Mouse (Mus musculus) myocyte (in vitro differentiated cells): ENCODE results near the gene Gm37240. TPM values are rescaled to one million over a fixed set of nuclear protein-coding genes. Genes with fewer than 3 reads are reported as not detected.

ENCODE experiments used
- H3K27me3 ChIP-seq: one replicate; pipeline ENCODE4 v1.6.1; 2011; ENCODE audit not compliant: control insufficient read depth, insufficient read depth, insufficient read length
- H3K36me3 ChIP-seq: one replicate; pipeline ENCODE4 v1.6.1; 2011; ENCODE audit not compliant: control insufficient read depth, insufficient read depth
- H3K4me2 ChIP-seq: one replicate; pipeline ENCODE4 v1.6.1; 2011; ENCODE audit warnings: low read depth, control low read depth
- H3K4me3 ChIP-seq: one replicate; pipeline ENCODE4 v1.5.1; 2011; ENCODE audit warnings: mild to moderate bottlenecking, control low read depth, moderate library complexity
- H3K79me2 ChIP-seq: one replicate; pipeline ENCODE4 v1.6.1; 2011; ENCODE audit not compliant: control insufficient read depth, insufficient read depth
- H3ac ChIP-seq: one replicate; pipeline ENCODE4 v1.6.1; 2011; ENCODE audit not compliant: control insufficient read depth, insufficient read length
- CEBPB ChIP-seq: IDR thresholded peaks from 2 replicates; pipeline ENCODE4 v1.6.1; 2011; ENCODE audit warnings: mild to moderate bottlenecking, moderate library complexity; ENCODE audit not compliant: poor library complexity, insufficient read depth, severe bottlenecking
- E2F4 ChIP-seq: IDR thresholded peaks from one replicate; pipeline ENCODE4 v1.6.1; 2011; ENCODE audit warnings: mild to moderate bottlenecking, control low read depth, moderate library complexity; ENCODE audit not compliant: insufficient read depth
- MAX ChIP-seq: IDR thresholded peaks from one replicate; pipeline ENCODE4 v1.6.1; 2011; ENCODE audit warnings: low read depth, mild to moderate bottlenecking, control low read depth
- MYOD1 ChIP-seq, 3 experiments: IDR thresholded peaks; one replicate each; pipeline ENCODE4 v1.6.1; 2011; ENCODE audit warnings: control low read depth in 2 of 3, low read depth in 2 of 3, mild to moderate bottlenecking in 2 of 3, moderate library complexity in 1 of 3; ENCODE audit not compliant: insufficient read length in 2 of 3, control insufficient read depth in 1 of 3
- MYOG ChIP-seq, 3 experiments: IDR thresholded peaks; one replicate each; pipeline ENCODE4 v1.6.1; 2011; ENCODE audit warnings: control low read depth in 2 of 3, low read depth in 2 of 3, mild to moderate bottlenecking in 2 of 3; ENCODE audit not compliant: insufficient read length in 2 of 3, control insufficient read depth in 1 of 3, insufficient read depth in 1 of 3
- POLR2A ChIP-seq: IDR thresholded peaks from one replicate; pipeline ENCODE4 v1.6.1; 2011; ENCODE audit warnings: low read depth, mild to moderate bottlenecking, control low read depth, moderate library complexity; ENCODE audit not compliant: insufficient read length
- POLR2AphosphoS2 ChIP-seq: IDR thresholded peaks from one replicate; pipeline ENCODE4 v1.6.1; 2011; ENCODE audit warnings: low read depth, control low read depth; ENCODE audit not compliant: insufficient read length
- REST ChIP-seq: IDR thresholded peaks from one replicate; pipeline ENCODE4 v1.6.1; 2011; ENCODE audit warnings: mild to moderate bottlenecking, control low read depth, moderate library complexity; ENCODE audit not compliant: insufficient read depth, insufficient read length
- SRF ChIP-seq: IDR thresholded peaks from one replicate; pipeline ENCODE4 v1.6.1; 2011; ENCODE audit warnings: low read depth; ENCODE audit not compliant: control insufficient read depth, insufficient read length
- TCF12 ChIP-seq: IDR thresholded peaks from one replicate; pipeline ENCODE4 v1.6.1; 2011; ENCODE audit warnings: mild to moderate bottlenecking, control low read depth; ENCODE audit not compliant: poor library complexity, insufficient read depth, severe bottlenecking
- TCF3 ChIP-seq: IDR thresholded peaks from one replicate; pipeline ENCODE4 v1.6.1; 2011; ENCODE audit warnings: low read depth, control low read depth; ENCODE audit not compliant: insufficient read length
- USF1 ChIP-seq: IDR thresholded peaks from one replicate; pipeline ENCODE4 v1.6.1; 2011; ENCODE audit warnings: low read depth, mild to moderate bottlenecking, control low read depth, moderate library complexity
- polyA plus RNA-seq: library from polyadenylated mRNA; unstranded; fragments of >200 nt; fragmentation: generic; extraction: Trizol; gene quantifications from one replicate; pipeline ENCODE4 v1.2.1, GENCODE M21; 2012; ENCODE audit warnings: missing spikeins

The Gm37240 gene
- polyA plus RNA-seq, 1 experiment = 8.7 TPM

- no peak overlapping the region for H3K4me3 ChIP-seq
- H3K4me2 ChIP-seq = no peak overlapping the region
- no peak for TF ChIP-seq TCF3
- no peak for TF ChIP-seq USF1
- TF ChIP-seq POLR2AphosphoS2 = no peak
- TF ChIP-seq POLR2A = no peak
- TF ChIP-seq MAX = no peak
- no peak for TF ChIP-seq E2F4
- no peak for TF ChIP-seq CEBPB
- no peak for TF ChIP-seq MYOG (IDR thresholded peaks at IDR 0.05; ENCODE audit: control insufficient read depth in 1 of 3, insufficient read depth in 1 of 3, insufficient read length in 2 of 3, low read depth in 2 of 3)
- no peak for TF ChIP-seq REST
- no peak for TF ChIP-seq TCF12
- no peak for TF ChIP-seq SRF
- TF ChIP-seq MYOD1 (IDR thresholded peaks at IDR 0.05; ENCODE audit: control insufficient read depth in 1 of 3, insufficient read length in 2 of 3, low read depth in 2 of 3) = no peak
- H3K79me2 ChIP-seq = no peaks in the 10 kb centered on the region
- no peak overlapping the region for H3ac ChIP-seq
- no peaks in the 10 kb centered on the region for H3K36me3 ChIP-seq
- H3K27me3 ChIP-seq = no peaks in the 10 kb centered on the region
Observed at GRCm38 (mm10) chr3:84715073-84715768, 1172.1 kb downstream of the Gm37240 start.

GRCm38 (mm10) chr3:84712941-84713340 is 1174.4 kb downstream of the Gm37240 start:
- H3K4me3 ChIP-seq = no peak overlapping the region
- H3K36me3 ChIP-seq = no peaks in the 10 kb centered on the region
- H3K27me3 ChIP-seq = no peaks in the 10 kb centered on the region
- no peaks in the 10 kb centered on the region for H3K79me2 ChIP-seq
- no peak for TF ChIP-seq SRF
- no peak for TF ChIP-seq POLR2AphosphoS2
- no peak for TF ChIP-seq CEBPB
- TF ChIP-seq MYOG (IDR thresholded peaks at IDR 0.05; ENCODE audit: control insufficient read depth in 1 of 3, insufficient read depth in 1 of 3, insufficient read length in 2 of 3, low read depth in 2 of 3) = no peak
- TF ChIP-seq E2F4 = no peak
- TF ChIP-seq TCF12 = no peak
- TF ChIP-seq MAX = no peak
- TF ChIP-seq POLR2A = no peak
- no peak for TF ChIP-seq MYOD1 (IDR thresholded peaks at IDR 0.05; ENCODE audit: control insufficient read depth in 1 of 3, insufficient read length in 2 of 3, low read depth in 2 of 3)
- no peak overlapping the region for H3ac ChIP-seq
- H3K4me2 ChIP-seq = no peak overlapping the region

- no peaks in the 10 kb centered on the region for H3K27me3 ChIP-seq
Observed at GRCm38 (mm10) chr3:84710723-84711122, 1176.6 kb downstream of the Gm37240 start.

GRCm38 (mm10) chr3:84709967-84710366 is 1177.4 kb downstream of the Gm37240 start:
- H3K36me3 ChIP-seq = no peaks in the 10 kb centered on the region
- no peak overlapping the region for H3ac ChIP-seq
- H3K79me2 ChIP-seq = no peaks in the 10 kb centered on the region
- H3K4me3 ChIP-seq = no peak overlapping the region
- TF ChIP-seq E2F4 (no peak), TCF12 (no peak), POLR2AphosphoS2 (no peak), SRF (no peak), MAX (no peak), REST (no peak)
- no peaks in the 10 kb centered on the region for H3K27me3 ChIP-seq
- no peak overlapping the region for H3K4me2 ChIP-seq

More at GRCm38 (mm10) chr3:84710723-84711122, 1176.6 kb downstream of the Gm37240 start:
- H3K4me3 ChIP-seq = no peak overlapping the region
- H3K79me2 ChIP-seq = no peaks in the 10 kb centered on the region
- no peak overlapping the region for H3K4me2 ChIP-seq
- TF ChIP-seq TCF12 (no peak), SRF (no peak), MYOG (IDR thresholded peaks at IDR 0.05; ENCODE audit: control insufficient read depth in 1 of 3, insufficient read depth in 1 of 3, insufficient read length in 2 of 3, low read depth in 2 of 3) (no peak), POLR2A (no peak), POLR2AphosphoS2 (no peak), TCF3 (no peak), CEBPB (no peak), REST (no peak), MAX (no peak), MYOD1 (IDR thresholded peaks at IDR 0.05; ENCODE audit: control insufficient read depth in 1 of 3, insufficient read length in 2 of 3, low read depth in 2 of 3) (no peak), E2F4 (no peak), USF1 (no peak)
- H3K36me3 ChIP-seq = no peaks in the 10 kb centered on the region
- H3ac ChIP-seq = no peak overlapping the region

- Histone ChIP-seq H3K4me2 (no peak overlapping the region), H3K27me3 (no peaks in the 10 kb centered on the region), H3K79me2 (no peaks in the 10 kb centered on the region), H3ac (no peak overlapping the region), H3K36me3 (no peaks in the 10 kb centered on the region), H3K4me3 (no peak overlapping the region)
- TF ChIP-seq MYOG (IDR thresholded peaks at IDR 0.05; ENCODE audit: control insufficient read depth in 1 of 3, insufficient read depth in 1 of 3, insufficient read length in 2 of 3, low read depth in 2 of 3) (no peak), REST (no peak), POLR2AphosphoS2 (no peak), POLR2A (no peak), TCF12 (no peak), E2F4 (no peak)
Observed at GRCm38 (mm10) chr3:84709100-84709499, 1178.2 kb downstream of the Gm37240 start.
